Mouse (Mus musculus) frontal cortex, postnatal 25 days (tissue): ENCODE measurements around the gene Dock7.

ENCODE experiments used
- DNase-seq, 2 experiments: peaks; one replicate each; pipeline ENCODE4 v3.0.0; 2022; ENCODE audit warnings: low spot score in 2 of 2

Dock7 gene

DNA sequence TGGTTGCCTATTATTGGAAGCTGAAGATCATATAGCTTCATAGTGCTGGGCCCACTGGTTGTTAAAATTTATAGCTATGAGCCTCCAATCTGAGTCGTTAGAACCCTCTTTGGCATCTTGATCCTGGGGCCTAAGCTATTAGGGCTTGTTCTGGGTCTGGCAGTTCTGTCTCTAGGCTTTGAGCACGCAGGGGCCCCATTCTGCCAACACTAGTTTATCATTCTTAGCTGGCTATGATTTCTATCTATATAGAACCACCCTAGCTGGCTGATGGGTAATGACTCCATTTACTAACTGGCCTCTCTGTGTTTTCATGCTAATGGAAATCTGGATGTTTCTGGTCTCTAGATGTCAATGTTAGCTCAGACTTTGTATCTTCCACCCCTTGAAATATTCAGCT is 203.0 kb downstream of the Dock7 start:
- no peak for DNase-seq

DNA sequence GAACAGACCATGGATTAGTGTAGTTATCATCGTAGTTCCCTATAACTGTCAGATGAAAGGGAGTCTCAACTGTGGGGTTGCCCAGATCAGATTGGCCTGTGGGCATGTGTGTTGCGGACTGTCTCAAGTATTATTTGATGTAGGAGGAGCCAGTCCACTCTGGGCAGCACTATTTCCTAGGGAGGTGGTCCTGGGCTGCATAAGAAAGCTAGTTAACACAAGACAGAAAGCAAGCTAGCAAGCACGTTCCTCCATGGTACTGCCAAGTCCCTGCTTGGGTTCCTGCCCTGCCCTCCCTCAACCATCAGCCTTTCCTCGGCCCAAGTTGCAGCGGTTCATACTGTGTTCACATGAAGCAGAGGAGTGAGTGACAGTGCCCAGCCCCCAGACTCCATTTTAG is 210.5 kb downstream of the Dock7 start:
- no peak for DNase-seq

DNA sequence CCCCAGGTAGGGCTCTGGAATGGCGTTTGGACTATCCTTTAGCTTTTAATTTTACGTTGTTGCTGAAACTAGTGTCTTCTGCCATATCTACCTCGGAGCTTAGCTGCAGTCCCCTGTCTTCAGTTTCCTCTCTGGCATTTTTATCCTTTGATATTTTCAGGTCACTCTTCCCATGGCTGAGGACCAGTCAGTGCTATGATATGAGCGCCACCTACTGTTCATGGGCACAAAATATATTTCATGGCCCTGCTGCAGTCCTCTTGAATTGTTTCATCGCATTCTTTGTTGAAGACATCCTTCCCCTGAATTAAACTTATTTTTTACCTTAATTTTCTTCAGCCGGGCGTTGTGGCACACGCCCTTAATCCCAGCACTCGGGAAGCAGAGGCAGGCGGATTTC is 233.6 kb downstream of the Dock7 start:
- peak in 1 of 2 experiments; percentile 27 for DNase-seq
